Mouse (Mus musculus) adrenal gland, postnatal 36 days (tissue): ENCODE data around the gene Gm4858. TPM values are rescaled to one million over a fixed set of nuclear protein-coding genes. Genes with fewer than 3 reads are reported as not detected.
A peak's percentile ranks its signal among the peaks of the same experiment; 100 is the strongest.
"Not testable (repeated sequence)": the region's sequence is repeated elsewhere in the genome, so short reads cannot be mapped to it uniquely, and the experiment has no call there.

ENCODE experiments used
- DNase-seq, 2 experiments: peaks; one replicate each; pipeline ENCODE4 v3.0.0; 2021; ENCODE audit warnings: mixed read lengths in 1 of 2
- long read RNA-seq, 2 experiments: library from polyadenylated mRNA; stranded (forward); transcript quantifications; one replicate each; pipeline ENCODE4 v2.0.0; 2021; ENCODE audit warnings: borderline sequencing depth in 2 of 2
- total RNA-seq, 2 experiments: library from RNA; stranded (reverse); gene quantifications; 2 replicates each; pipeline ENCODE4 v1.2.3; 2021

Gm4858 gene
- not detected for total RNA-seq
- long read RNA-seq, experiment 1: 0 reads
- long read RNA-seq, experiment 2: 0 reads

DNA sequence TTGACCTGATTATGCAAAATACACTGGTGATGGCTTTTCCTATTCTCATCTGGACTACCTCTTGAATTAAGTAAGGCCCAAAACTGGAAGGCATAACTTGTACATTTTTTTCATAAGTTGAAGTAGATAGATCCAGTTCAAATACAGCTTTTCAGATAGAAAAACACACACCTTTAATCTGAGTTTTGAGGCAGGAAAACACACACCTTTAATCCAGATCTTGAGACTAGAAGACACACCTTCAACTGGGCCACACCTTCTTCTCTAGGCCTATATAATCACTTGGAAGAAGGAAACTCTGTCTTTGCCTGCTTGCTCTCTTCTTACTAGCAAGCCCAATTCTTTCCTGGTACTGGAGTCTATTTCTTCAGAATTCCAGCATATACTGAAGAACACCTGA, at the start of gene Gm4858:
Gm4858 (plus strand) TSS at position 301 of the 400 bp plus-strand sequence.
- DNase-seq: not testable (repeated sequence)

DNA sequence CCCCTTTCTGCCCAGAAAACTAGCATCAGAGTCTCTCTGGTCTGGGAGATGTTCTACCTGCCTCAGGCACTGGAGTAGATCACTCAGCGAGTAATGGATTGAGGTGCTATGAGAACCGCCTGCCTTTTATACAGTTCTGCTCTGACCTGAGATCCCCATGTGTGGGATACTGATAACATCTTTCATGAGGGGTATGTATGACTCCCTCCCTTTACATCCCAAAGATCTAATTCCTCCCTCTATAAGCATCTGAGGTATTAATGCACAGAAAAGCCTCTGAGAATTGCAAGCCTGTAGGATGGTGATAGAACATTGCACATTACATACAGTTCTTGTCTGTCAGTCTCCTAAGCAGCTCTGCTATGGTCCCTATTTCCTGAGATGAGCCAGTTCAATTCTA, 49.7 kb upstream of the Gm4858 start, which contains the start of gene Lce1m:
Lce1m (minus strand) TSS at position 101 of the 400 bp plus-strand sequence.
- no peak for DNase-seq

- DNase-seq: no peak
Measured at GRCm38 (mm10) chr3:93021171-93021570, 47.5 kb upstream of the Gm4858 start.

DNA sequence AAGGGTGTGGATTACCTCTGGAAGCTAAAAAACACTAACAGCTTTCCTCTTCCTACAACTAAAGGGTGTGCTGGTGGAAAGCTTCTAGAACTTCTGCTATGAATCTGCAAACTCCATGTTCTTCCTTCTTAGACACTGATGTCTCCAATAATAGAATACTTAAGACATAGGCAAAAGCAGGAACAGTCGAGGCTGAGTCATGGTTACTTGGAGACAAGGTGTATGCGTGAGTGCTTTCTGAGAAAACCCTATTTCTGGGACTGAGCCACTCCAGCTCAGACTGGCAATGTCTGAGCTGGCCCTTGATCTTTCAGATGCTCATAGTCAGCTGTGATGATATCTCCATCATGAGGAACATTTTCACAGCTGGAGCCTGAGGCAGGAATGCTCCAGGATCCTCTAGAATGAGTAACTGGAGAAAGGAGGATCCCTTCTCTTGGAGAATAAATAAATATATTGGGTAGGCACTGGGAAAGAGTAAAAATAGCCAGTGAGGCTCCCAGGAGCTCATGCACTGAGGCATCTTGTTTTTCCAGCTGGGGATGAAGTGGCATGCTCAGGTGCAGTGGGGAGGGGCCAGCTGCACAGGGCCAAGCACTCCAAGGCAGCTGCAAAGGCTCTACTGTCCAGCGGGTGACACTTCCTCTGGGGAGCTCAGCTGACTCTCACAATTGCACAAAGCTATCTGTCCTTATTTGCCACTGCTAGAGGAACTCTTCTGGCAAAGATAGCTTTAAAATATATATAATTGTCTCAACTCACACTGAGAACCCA, 45.0 kb upstream of the Gm4858 start:
- no peak for DNase-seq

GRCm38 (mm10) chr3:93025486-93025885, 43.1 kb upstream of the Gm4858 start:
- DNase-seq: no peak

DNA sequence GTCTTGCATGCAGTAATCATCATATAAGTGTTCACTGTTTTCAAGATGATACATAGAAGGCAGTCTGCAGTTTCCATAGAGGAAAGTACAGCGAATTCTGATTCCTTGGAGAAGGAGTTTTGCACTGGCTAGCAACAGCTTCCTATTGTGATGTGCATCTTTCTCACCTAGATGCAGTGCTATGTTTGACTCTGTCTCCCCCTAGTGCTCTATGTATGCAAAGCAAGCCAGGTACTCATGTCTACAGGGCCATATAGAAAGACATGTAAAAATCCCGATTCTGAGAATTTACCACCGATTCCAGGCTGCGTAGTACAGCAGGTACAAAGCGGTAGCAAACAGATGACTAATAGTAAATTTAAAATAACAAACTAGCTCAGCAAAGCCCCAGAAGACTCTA, 37.2 kb upstream of the Gm4858 start:
- no peak for DNase-seq

GRCm38 (mm10) chr3:93050182-93050581, 18.4 kb upstream of the Gm4858 start:
- no peak for DNase-seq

DNA sequence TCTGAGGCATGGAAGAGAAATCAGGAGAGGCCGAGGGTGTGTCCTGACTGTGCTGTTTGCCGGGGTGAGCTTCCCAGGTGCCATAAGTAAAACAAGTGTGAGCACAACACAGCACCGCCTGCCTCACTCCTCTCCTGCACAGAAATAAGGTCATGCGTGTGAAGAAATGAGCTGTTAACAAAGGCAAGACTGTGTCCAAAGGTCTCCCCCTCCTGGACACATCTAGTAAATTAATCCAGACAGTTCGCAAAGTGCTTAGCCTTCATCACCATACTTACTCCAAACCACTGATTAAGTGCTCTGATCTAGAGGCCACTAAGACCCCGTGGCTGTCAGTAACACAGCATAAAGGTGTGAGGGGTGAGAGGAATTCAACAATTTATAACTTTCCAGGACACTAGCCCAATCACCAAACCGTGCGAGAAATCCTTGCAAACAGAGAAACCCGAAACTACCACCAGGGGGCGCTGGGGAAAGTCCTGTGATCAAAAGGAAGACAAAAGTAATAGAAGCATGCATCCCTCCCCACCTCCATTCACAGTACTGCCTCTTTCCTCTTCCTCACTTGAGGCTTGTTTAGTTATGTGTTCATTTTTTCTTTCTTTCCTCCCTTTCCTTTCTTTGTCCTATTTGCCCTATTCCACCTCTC, 15.7 kb upstream of the Gm4858 start:
- peak; percentile 10 to 30 for DNase-seq

GRCm38 (mm10) chr3:93086631-93087030, 18.0 kb downstream of the Gm4858 start:
- no peak for DNase-seq

DNA sequence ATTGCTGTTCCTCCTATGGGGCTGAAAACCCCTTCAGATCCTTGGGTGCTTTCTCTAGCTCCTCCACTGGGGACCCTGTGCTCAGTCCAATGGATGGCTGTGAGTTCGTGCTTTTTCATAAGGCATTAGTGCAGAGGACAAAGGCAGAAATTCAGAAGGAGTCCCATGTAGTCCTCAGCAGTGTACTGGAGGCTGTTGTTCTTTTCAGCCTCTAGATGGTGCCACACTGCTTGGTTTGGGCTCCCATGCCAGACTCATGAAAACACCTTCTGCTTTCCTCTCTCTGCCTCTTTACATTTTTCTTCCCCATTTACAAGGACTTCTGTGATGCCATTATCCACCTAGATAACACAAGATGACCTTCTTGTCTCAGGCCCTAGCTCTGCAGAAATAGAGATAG, 25.0 kb downstream of the Gm4858 start:
- DNase-seq: not testable (repeated sequence)

- DNase-seq: no peak
Measured at GRCm38 (mm10) chr3:93096447-93096846, 27.8 kb downstream of the Gm4858 start.

DNA sequence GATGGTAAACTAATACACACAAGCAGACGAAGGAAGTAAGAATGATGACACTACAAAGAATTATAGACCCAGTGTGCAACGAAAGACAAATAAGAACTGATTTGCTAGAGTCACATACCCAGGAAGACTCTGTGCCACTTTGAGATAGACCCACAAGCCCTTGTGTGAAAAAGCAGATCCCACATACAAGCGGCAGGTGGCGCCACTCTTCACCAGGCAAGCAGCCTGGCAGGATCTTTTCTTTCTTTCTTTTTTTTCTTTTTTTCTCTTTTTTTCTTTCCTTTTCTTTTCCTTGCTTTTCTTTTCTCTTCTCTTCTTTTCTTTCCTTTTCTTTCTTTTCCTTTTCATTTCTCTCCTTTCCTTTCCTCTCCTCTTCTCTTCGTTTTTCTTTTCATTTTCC, 43.0 kb downstream of the Gm4858 start:
- DNase-seq: peak; percentile 3 to 11

DNA sequence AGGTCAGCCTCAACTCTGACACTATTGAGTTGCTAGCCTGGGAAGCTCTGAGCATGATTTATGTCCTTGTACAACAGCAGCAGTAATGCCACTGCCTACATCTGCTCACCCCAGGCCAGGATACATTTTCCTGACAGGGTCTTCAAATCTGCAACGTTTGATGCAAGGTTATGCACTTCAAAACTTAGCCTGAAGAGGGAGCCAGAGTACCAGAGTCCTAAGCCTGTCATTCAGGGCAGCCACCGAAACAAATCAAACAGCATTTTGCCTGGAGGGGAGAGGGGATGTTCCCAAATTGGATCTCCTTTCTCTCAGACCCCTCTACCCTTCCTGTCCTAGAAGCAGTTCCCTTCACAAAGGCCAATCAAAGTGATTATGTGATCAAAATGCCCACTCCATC, 45.9 kb downstream of the Gm4858 start:
- peak in 1 of 2 experiments; percentile 34 for DNase-seq

DNA sequence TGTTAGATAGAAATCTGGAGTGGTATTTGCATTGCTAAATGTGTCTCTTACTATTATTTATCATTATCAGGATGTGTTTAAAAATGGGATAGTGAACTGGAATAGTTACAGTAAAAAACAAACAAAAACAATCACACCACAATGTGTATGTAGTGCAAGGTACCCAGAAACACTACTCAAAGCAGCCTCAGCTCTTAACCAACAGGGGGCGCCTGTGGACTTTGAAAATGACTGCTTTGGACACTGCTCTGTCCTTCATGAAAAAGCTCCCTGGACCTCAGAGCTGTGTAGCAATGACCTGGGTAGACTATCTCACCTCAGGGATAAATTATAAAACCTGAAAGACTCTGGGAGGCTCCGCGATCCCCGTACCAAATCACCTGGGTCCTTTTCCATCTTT, 50.5 kb downstream of the Gm4858 start:
- no peak for DNase-seq

Other genes with a start within 250 kb of the Gm4858 start
- not detected for gene Kprp, start 241.6 kb upstream of the Gm4858 start, total RNA-seq
- gene Lce1l, start 217.5 kb upstream of the Gm4858 start, total RNA-seq: not detected
- gene 2310050C09Rik, start 198.6 kb upstream of the Gm4858 start, total RNA-seq: not detected
- not detected for gene Lce3a, start 142.6 kb upstream of the Gm4858 start, total RNA-seq
- gene Lce3b, start 135.8 kb upstream of the Gm4858 start, total RNA-seq: not detected
- gene Lce3c, start 124.3 kb upstream of the Gm4858 start, total RNA-seq: not detected
- not detected for gene Lce3d, start 111.4 kb upstream of the Gm4858 start, total RNA-seq
- gene Lce3e, start 101.8 kb upstream of the Gm4858 start, total RNA-seq: not detected
- not detected for gene Lce3f, start 76.6 kb upstream of the Gm4858 start, total RNA-seq
- gene Crct1, start 53.1 kb upstream of the Gm4858 start, total RNA-seq: not detected
- gene Lce1m, start 49.8 kb upstream of the Gm4858 start, total RNA-seq: not detected
- gene Crnn, start 76.0 kb downstream of the Gm4858 start, total RNA-seq: not detected
- not detected for gene Flg2, start 128.5 kb downstream of the Gm4858 start, total RNA-seq
- not detected for gene Flg, start 204.7 kb downstream of the Gm4858 start, total RNA-seq